Mouse (Mus musculus): ENCODE results near the gene Cetn3.

Gene Cetn3

GRCm38 (mm10) chr13:81824576-81825330, 41.9 kb downstream of the Cetn3 start:
- DNase-seq, result no peak

- no peak for DNase-seq
Measured at GRCm38 (mm10) chr13:81828486-81828885, 45.6 kb downstream of the Cetn3 start.

GRCm38 (mm10) chr13:81831838-81832237, 49.0 kb downstream of the Cetn3 start:
- DNase-seq, result no peak

- no peak for DNase-seq
Measured at GRCm38 (mm10) chr13:81836386-81837177, 53.7 kb downstream of the Cetn3 start.

- DNase-seq, result no peak
Measured at GRCm38 (mm10) chr13:81838016-81838415, 55.1 kb downstream of the Cetn3 start.

GRCm38 (mm10) chr13:81838948-81839347, 56.1 kb downstream of the Cetn3 start:
- DNase-seq, result no peak

DNA sequence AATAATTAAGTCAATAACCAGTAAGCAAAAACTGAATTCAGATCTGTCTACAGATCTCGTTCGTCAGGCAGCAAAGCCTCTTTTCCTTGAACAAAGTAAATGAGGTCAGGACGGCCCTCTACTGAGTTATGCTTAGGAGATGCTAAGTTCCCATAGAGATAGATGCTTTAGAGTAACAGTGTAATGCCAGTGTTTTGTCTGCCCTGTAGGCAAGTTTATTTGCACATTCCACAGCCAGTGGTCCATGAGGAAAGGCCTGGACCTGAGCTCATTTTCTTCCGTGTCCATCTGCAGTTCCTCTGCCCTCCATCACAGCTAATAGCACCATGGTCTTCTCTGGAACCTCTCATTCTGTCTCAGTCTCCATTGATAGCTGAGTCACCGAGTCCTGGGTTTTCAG, 57.4 kb downstream of the Cetn3 start:
- DNase-seq, result no peak

DNA sequence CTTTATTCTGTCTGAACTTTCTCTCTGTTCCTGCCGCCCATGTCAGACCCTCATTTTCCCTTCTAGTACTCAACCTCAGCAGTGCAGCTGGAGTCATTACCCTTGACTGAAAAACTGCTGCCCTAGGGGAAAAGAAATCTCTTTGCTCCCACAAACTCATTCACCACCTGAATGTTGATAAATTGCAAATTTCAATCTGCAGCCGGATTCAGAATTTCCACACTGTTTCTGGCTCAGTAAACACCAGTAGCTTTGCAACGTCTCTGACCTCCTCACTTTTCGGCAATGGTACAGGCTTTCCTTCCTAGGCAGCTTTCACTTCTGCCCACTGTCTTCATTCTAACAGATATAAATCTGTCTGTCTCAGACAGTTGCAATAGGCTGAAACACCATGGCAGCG, 57.8 kb downstream of the Cetn3 start:
- no peak for DNase-seq

GRCm38 (mm10) chr13:81842278-81842677, 59.4 kb downstream of the Cetn3 start:
- no peak for DNase-seq
